Mouse (Mus musculus) E14TG2a.4 (cell line): ENCODE measurements at regions not wholly inside any gene's neighbourhood (a gene's known extent, or its start where the extent isn't known, plus 50 kb on each side); places are given as distances from the start of the nearest gene placed in this dataset.

ENCODE experiments used
- H3K27me3 ChIP-seq: 2 replicates; pipeline ENCODE4 v1.6.1; 2014; ENCODE audit warnings: low read length, control low read depth; ENCODE audit not compliant: insufficient read depth
- H3K36me3 ChIP-seq: 2 replicates; pipeline ENCODE4 v1.6.1; 2014; ENCODE audit warnings: low read length, control low read depth; ENCODE audit not compliant: insufficient read depth
- H3K4me1 ChIP-seq: replicated peaks from 2 replicates; pipeline ENCODE4 v1.6.1; 2014; ENCODE audit warnings: low read depth, low read length, control low read depth
- H3K4me3 ChIP-seq: replicated peaks from 2 replicates; pipeline ENCODE4 v1.5.1; 2014; ENCODE audit warnings: mild to moderate bottlenecking, low read length
- H3K9me3 ChIP-seq: 2 replicates; pipeline ENCODE4 v1.6.1; 2014; ENCODE audit warnings: low read length, control low read depth
- CTCF ChIP-seq: conservative IDR thresholded peaks from 2 replicates; pipeline ENCODE4 v1.5.1; 2014; ENCODE audit warnings: low read length
- NANOG ChIP-seq: IDR thresholded peaks from 2 replicates; pipeline ENCODE4 v1.6.1; 2014; ENCODE audit warnings: borderline replicate concordance, low read length, mixed read lengths
- POU5F1 ChIP-seq: IDR thresholded peaks from 2 replicates; pipeline ENCODE4 v1.6.1; 2014; ENCODE audit warnings: low read length, borderline replicate concordance

DNA sequence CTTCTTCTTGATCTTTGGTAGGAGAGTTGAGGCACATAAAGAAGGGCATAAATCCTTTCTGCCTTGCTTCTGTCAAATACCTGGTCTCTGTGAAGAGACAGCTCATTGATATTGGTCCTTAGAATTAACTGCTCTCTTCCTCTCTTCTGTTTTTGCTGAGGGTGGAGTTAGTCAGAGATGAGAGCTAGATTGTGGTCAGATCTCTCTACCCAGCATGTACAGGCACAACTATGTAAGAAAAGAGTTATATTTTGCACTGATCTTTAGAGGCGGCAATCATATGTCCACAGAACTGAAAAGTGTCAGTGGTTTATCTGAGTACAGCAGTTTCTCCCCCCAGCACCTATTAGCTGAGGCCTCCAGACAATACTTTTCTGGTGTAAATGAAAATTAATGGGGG, 65.5 kb upstream of the Agbl1 start:
- no peaks in the 10 kb centered on the region for H3K4me1 ChIP-seq
- H3K36me3 ChIP-seq: no peaks in the 10 kb centered on the region
- no peaks in the 10 kb centered on the region for H3K27me3 ChIP-seq
- H3K9me3 ChIP-seq: no peaks in the 10 kb centered on the region
- TF ChIP-seq NANOG (no peak), POU5F1 (no peak), CTCF (no peak)
- H3K4me3 ChIP-seq: no peak overlapping the region

GRCm38 (mm10) chr7:76164735-76165630, 64.7 kb upstream of the Agbl1 start:
- TF ChIP-seq NANOG: no peak
- TF ChIP-seq CTCF: no peak
- TF ChIP-seq POU5F1: no peak
- Histone ChIP-seq H3K4me3 (no peak overlapping the region), H3K27me3 (no peaks in the 10 kb centered on the region), H3K9me3 (no peaks in the 10 kb centered on the region), H3K36me3 (no peaks in the 10 kb centered on the region), H3K4me1 (no peaks in the 10 kb centered on the region)

- H3K4me3 ChIP-seq: no peak overlapping the region
- no peaks in the 10 kb centered on the region for H3K36me3 ChIP-seq
- H3K27me3 ChIP-seq: no peaks in the 10 kb centered on the region
- H3K4me1 ChIP-seq: no peaks in the 10 kb centered on the region
- H3K9me3 ChIP-seq: no peaks in the 10 kb centered on the region
- no peak for TF ChIP-seq CTCF
- no peak for TF ChIP-seq NANOG
- no peak for TF ChIP-seq POU5F1
These were observed 59.2 kb upstream of the Agbl1 start for GRCm38 (mm10) chr7:76170481-76170880.

DNA sequence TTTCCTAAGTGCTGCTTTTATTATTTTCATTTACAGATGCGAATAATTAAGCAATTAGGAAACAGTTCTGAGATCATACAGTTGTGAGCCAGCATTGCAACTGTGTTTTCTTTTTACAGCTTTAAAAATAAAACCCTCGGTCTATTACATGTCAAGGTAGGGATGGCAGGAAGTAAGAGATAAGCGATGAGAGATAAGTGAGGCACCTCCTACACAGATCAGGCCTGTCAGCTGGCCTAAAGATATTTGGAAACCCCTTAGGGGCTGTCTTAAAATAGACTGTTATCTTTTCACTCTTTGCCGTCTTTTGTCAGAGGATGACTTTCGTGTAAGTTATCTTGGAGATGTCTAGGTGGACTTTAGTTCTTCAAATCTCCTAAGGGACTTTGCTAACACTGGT, 53.5 kb upstream of the Agbl1 start:
- Histone ChIP-seq H3K4me3 (no peak overlapping the region), H3K9me3 (no peaks in the 10 kb centered on the region), H3K4me1 (no peaks in the 10 kb centered on the region), H3K36me3 (no peaks in the 10 kb centered on the region), H3K27me3 (no peaks in the 10 kb centered on the region)
- TF ChIP-seq POU5F1 (no peak), NANOG (no peak), CTCF (no peak)

DNA sequence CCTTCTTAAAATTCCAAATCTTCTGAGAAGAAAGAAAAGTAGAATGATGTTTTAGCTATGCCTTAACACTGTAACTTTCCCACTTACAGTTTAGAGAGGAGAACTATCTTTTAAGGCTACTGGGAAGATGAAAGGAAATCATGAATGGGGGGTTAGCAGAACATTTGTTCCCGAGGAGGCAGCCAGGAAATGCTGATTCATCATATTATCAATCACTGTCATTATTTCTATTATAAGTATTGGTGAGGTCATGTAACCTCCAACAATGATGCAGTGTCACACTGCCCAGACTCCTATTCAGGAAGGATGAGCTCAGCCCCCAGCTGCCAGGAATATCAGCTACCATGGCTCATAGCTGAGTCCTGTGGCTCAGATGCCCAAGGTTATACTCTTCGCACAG, 52.3 kb upstream of the Agbl1 start:
- TF ChIP-seq CTCF: no peak
- TF ChIP-seq NANOG: no peak
- TF ChIP-seq POU5F1: no peak
- H3K36me3 ChIP-seq: no peaks in the 10 kb centered on the region
- no peaks in the 10 kb centered on the region for H3K4me1 ChIP-seq
- H3K9me3 ChIP-seq: no peaks in the 10 kb centered on the region
- H3K27me3 ChIP-seq: no peaks in the 10 kb centered on the region
- H3K4me3 ChIP-seq: no peak overlapping the region
